Mouse (Mus musculus): ENCODE measurements around the gene Ubl4a. TPM values are rescaled to one million over a fixed set of nuclear protein-coding genes. Genes with fewer than 3 reads are reported as not detected.

The Ubl4a gene
- total RNA-seq, 1 experiment = 15.3 TPM

- TF ChIP-seq HCFC1 (IDR thresholded peaks at IDR 0.05; ENCODE audit: borderline replicate concordance, insufficient read depth, low read length) (no peak), ZNF384 (IDR thresholded peaks at IDR 0.05; ENCODE audit: low read depth, low read length) (no peak), ZC3H11A (IDR thresholded peaks at IDR 0.05; ENCODE audit: borderline replicate concordance, low read depth, low read length) (no peak)
- Histone ChIP-seq H3K4me1 (ENCODE audit: control insufficient read depth in 2 of 2, insufficient read depth in 2 of 2, low read length in 2 of 2, poor library complexity in 1 of 2) (no peaks in the 10 kb centered on the region), H3K36me3 (ENCODE audit: control insufficient read depth, insufficient read depth, low read length, poor library complexity, severe bottlenecking) (no peaks in the 10 kb centered on the region), H3K4me3 (ENCODE audit: insufficient read depth in 1 of 2, low read depth in 1 of 2, low read length in 2 of 2, poor library complexity in 1 of 2, severe bottlenecking in 1 of 2) (no peak overlapping the region), H3K27ac (ENCODE audit: insufficient read depth, low read depth, low read length, poor library complexity, severe bottlenecking) (no peak overlapping the region), H3K9me3 (ENCODE audit: control insufficient read depth, insufficient read depth, low read depth, low read length) (no peaks in the 10 kb centered on the region), H3K9ac (ENCODE audit: insufficient read depth, low read depth, low read length, poor library complexity, severe bottlenecking) (no peak overlapping the region)
- in situ Hi-C loops (cut with MboI; ENCODE audit: low sequenced_read_pairs in 2 of 2, unreplicated experiment in 2 of 2) = no loop called here
- no peak for DNase-seq (ENCODE audit: low read depth, low spot score)
Measured at GRCm38 (mm10) chrX:74330166-74330930, 42.7 kb downstream of the Ubl4a start.

GRCm38 (mm10) chrX:74329215-74329671 lies 43.8 kb downstream of the Ubl4a start:
- DNase-seq (ENCODE audit: low read depth, low spot score) = no peak
- H3K36me3 ChIP-seq (ENCODE audit: control insufficient read depth, insufficient read depth, low read length, poor library complexity, severe bottlenecking) = no peaks in the 10 kb centered on the region
- H3K9me3 ChIP-seq (ENCODE audit: control insufficient read depth, insufficient read depth, low read depth, low read length) = no peaks in the 10 kb centered on the region
- H3K4me3 ChIP-seq (ENCODE audit: insufficient read depth in 1 of 2, low read depth in 1 of 2, low read length in 2 of 2, poor library complexity in 1 of 2, severe bottlenecking in 1 of 2) = peak overlapping the region; percentile 61 to 70
- peak overlapping the region; percentile 75 for H3K9ac ChIP-seq (ENCODE audit: insufficient read depth, low read depth, low read length, poor library complexity, severe bottlenecking)
- no peak overlapping the region for H3K27ac ChIP-seq (ENCODE audit: insufficient read depth, low read depth, low read length, poor library complexity, severe bottlenecking)
- TF ChIP-seq CHD2 (IDR thresholded peaks at IDR 0.05; ENCODE audit: low read depth, low read length) (no peak), ZNF384 (IDR thresholded peaks at IDR 0.05; ENCODE audit: low read depth, low read length) (no peak), ZC3H11A (IDR thresholded peaks at IDR 0.05; ENCODE audit: borderline replicate concordance, low read depth, low read length) (no peak), MAFK (IDR thresholded peaks at IDR 0.05; ENCODE audit: insufficient read depth, low read depth, low read length) (no peak), HCFC1 (IDR thresholded peaks at IDR 0.05; ENCODE audit: borderline replicate concordance, insufficient read depth, low read length) (no peak)
- in situ Hi-C loops (cut with MboI; ENCODE audit: low sequenced_read_pairs in 2 of 2, unreplicated experiment in 2 of 2) = no loop called here
- no peaks in the 10 kb centered on the region for H3K4me1 ChIP-seq (ENCODE audit: control insufficient read depth in 2 of 2, insufficient read depth in 2 of 2, low read length in 2 of 2, poor library complexity in 1 of 2)

GRCm38 (mm10) chrX:74328725-74329161 lies 44.3 kb downstream of the Ubl4a start, which contains the start of gene Plxna3:
Plxna3 (plus strand) TSS chrX:74329066.
- in situ Hi-C loops (cut with MboI; ENCODE audit: low sequenced_read_pairs in 2 of 2, unreplicated experiment in 2 of 2) = no loop called here
- Histone ChIP-seq H3K36me3 (ENCODE audit: control insufficient read depth, insufficient read depth, low read length, poor library complexity, severe bottlenecking) (no peaks in the 10 kb centered on the region), H3K9me3 (ENCODE audit: control insufficient read depth, insufficient read depth, low read depth, low read length) (no peaks in the 10 kb centered on the region), H3K4me3 (ENCODE audit: insufficient read depth in 1 of 2, low read depth in 1 of 2, low read length in 2 of 2, poor library complexity in 1 of 2, severe bottlenecking in 1 of 2) (peak within 1 kb of the TSS; percentile 61 to 70), H3K4me1 (ENCODE audit: control insufficient read depth in 2 of 2, insufficient read depth in 2 of 2, low read length in 2 of 2, poor library complexity in 1 of 2) (no peaks in the 10 kb centered on the region), H3K27ac (ENCODE audit: insufficient read depth, low read depth, low read length, poor library complexity, severe bottlenecking) (no peak within 1 kb of the TSS), H3K9ac (ENCODE audit: insufficient read depth, low read depth, low read length, poor library complexity, severe bottlenecking) (peak within 1 kb of the TSS; percentile 75)
- no peak for DNase-seq (ENCODE audit: low read depth, low spot score)
- TF ChIP-seq ZNF384 (IDR thresholded peaks at IDR 0.05; ENCODE audit: low read depth, low read length) (no peak), MAFK (IDR thresholded peaks at IDR 0.05; ENCODE audit: insufficient read depth, low read depth, low read length) (no peak), CHD2 (IDR thresholded peaks at IDR 0.05; ENCODE audit: low read depth, low read length) (no peak), HCFC1 (IDR thresholded peaks at IDR 0.05; ENCODE audit: borderline replicate concordance, insufficient read depth, low read length) (no peak)

Other genes with a start within 250 kb of the Ubl4a start
- not detected in 2 replicates for gene Opn1mw, start 245.8 kb downstream of the Ubl4a start, total RNA-seq (2012; rRNA removed)
- gene Mecp2, start 237.9 kb downstream of the Ubl4a start, total RNA-seq (2012; rRNA removed) = 9.6 and 10.4 TPM in 2 replicates
- not detected in 2 replicates for gene Tex28, start 205.4 kb downstream of the Ubl4a start, total RNA-seq (2012; rRNA removed)
- gene Tktl1, start 196.0 kb downstream of the Ubl4a start, total RNA-seq (2012; rRNA removed) = 0.42 and 0.89 TPM in 2 replicates
- gene Flna, start 123.4 kb downstream of the Ubl4a start, total RNA-seq (2012; rRNA removed) = 687 and 844 TPM in 2 replicates
- 44.3 and 59.0 TPM in 2 replicates for gene Emd, start 118.5 kb downstream of the Ubl4a start, total RNA-seq (2012; rRNA removed)
- 2,135 and 2,379 TPM in 2 replicates for gene Rpl10, start 102.4 kb downstream of the Ubl4a start, total RNA-seq (2012; rRNA removed)
- 32.8 and 49.3 TPM in 2 replicates for gene Taz, start 91.3 kb downstream of the Ubl4a start, total RNA-seq (2012; rRNA removed)
- 3.9 and 5.3 TPM in 2 replicates for gene Dnase1l1, start 90.9 kb downstream of the Ubl4a start, total RNA-seq (2012; rRNA removed)
- 102 and 129 TPM in 2 replicates for gene Atp6ap1, start 76.1 kb downstream of the Ubl4a start, total RNA-seq (2012; rRNA removed)
- gene Gdi1, start 68.2 kb downstream of the Ubl4a start, total RNA-seq (2012; rRNA removed) = 53.1 and 75.7 TPM in 2 replicates
- gene Fam50a, start 60.2 kb downstream of the Ubl4a start, total RNA-seq (2012; rRNA removed) = 27.7 and 33.6 TPM in 2 replicates
- gene Plxna3, start 44.2 kb downstream of the Ubl4a start, total RNA-seq (2012; rRNA removed) = 17.8 and 30.5 TPM in 2 replicates
- gene Lage3, start 19.6 kb downstream of the Ubl4a start, total RNA-seq (2012; rRNA removed) = 64.6 and 71.1 TPM in 2 replicates
- 8.4 and 11.4 TPM in 2 replicates for gene Slc10a3, start 131 bp upstream of the Ubl4a start, total RNA-seq (2012; rRNA removed)
- 8.9 and 9.6 TPM in 2 replicates for gene Fam3a, start 20.1 kb upstream of the Ubl4a start, total RNA-seq (2012; rRNA removed)
- gene Ikbkg, start 20.1 kb upstream of the Ubl4a start, total RNA-seq (2012; rRNA removed) = 15.4 and 25.3 TPM in 2 replicates
- 30.1 and 30.3 TPM in 2 replicates for gene G6pdx, start 56.0 kb upstream of the Ubl4a start, total RNA-seq (2012; rRNA removed)
- gene Gm6880, start 108.2 kb upstream of the Ubl4a start, total RNA-seq (2012; rRNA removed) = 1.3 and 4.7 TPM in 2 replicates
- gene Olfr1326-ps1, start 201.7 kb upstream of the Ubl4a start, total RNA-seq (2012; rRNA removed) = not detected in 2 replicates
- not detected in 2 replicates for gene Olfr1325, start 219.5 kb upstream of the Ubl4a start, total RNA-seq (2012; rRNA removed)